Mouse (Mus musculus) hindbrain, postnatal 0 days (tissue): ENCODE data around the gene Etfrf1. TPM values are rescaled to one million over a fixed set of nuclear protein-coding genes. Genes with fewer than 3 reads are reported as not detected.

Experiments used
- ATAC-seq: fragments of 200-750 bp; cut with Nextera tagmentation; 2 replicates; pipeline ENCODE4 v1.8.0; 2017; ENCODE audit warnings: mild to moderate bottlenecking, moderate TSS enrichment, moderate library complexity
- DNase-seq: peaks from one replicate; pipeline ENCODE4 v3.0.0-alpha.2; 2015; ENCODE audit warnings: low spot score
- H3K27ac ChIP-seq: fragments of 300-500 bp; sonication (generic); 2 replicates; pipeline ENCODE4 v1.5.1; 2014; ENCODE audit warnings: mild to moderate bottlenecking
- H3K27me3 ChIP-seq: fragments of 300-500 bp; sonication (generic); 2 replicates; pipeline ENCODE4 v1.6.1; 2014; ENCODE audit warnings: low read length, mixed read lengths; ENCODE audit not compliant: insufficient read depth
- H3K36me3 ChIP-seq: fragments of 300-500 bp; sonication (generic); 2 replicates; pipeline ENCODE4 v1.6.1; 2014; ENCODE audit warnings: low read length, mixed read lengths; ENCODE audit not compliant: insufficient read depth
- H3K4me1 ChIP-seq: fragments of 300-500 bp; sonication (generic); 2 replicates; pipeline ENCODE4 v1.6.1; 2014; ENCODE audit warnings: antibody characterized with exemption, low read length, mixed read lengths; ENCODE audit not compliant: insufficient read depth
- H3K4me2 ChIP-seq: fragments of 300-500 bp; sonication (generic); 2 replicates; pipeline ENCODE4 v1.6.1; 2014; ENCODE audit warnings: low read depth, mild to moderate bottlenecking, low read length, moderate library complexity, mixed read lengths
- H3K4me3 ChIP-seq: fragments of 300-500 bp; sonication (generic); 2 replicates; pipeline ENCODE4 v1.5.1; 2014; ENCODE audit warnings: low read length
- H3K9ac ChIP-seq: fragments of 300-500 bp; sonication (generic); replicated peaks from 2 replicates; pipeline ENCODE4 v1.6.1; 2014; ENCODE audit warnings: mild to moderate bottlenecking, low read length, moderate library complexity, mixed read lengths
- H3K9me3 ChIP-seq: fragments of 300-500 bp; sonication (generic); 2 replicates; pipeline ENCODE4 v1.6.1; 2016; ENCODE audit warnings: low read length, mixed read lengths
- CTCF ChIP-seq: IDR thresholded peaks from 2 replicates; pipeline ENCODE4 v1.5.1; 2016; ENCODE audit warnings: antibody characterized with exemption, control low read depth, low read depth
- WGBS: fragments of 180-500 bp; shearing (Covaris S2); extraction: QIAGEN DNeasy Blood & Tissue Kit; methylation state at CpG from one replicate; pipeline ENCODE4 v1.1.7; 2014; 5-methylcytosine and 5-hydroxymethylcytosine counted together
- polyA plus RNA-seq: library from polyadenylated mRNA; unstranded; fragments of >200 nt; fragmentation: Nextera tagmentation; extraction: Ambion mirVana; gene quantifications from 2 replicates; pipeline ENCODE4 v1.2.1, GENCODE M21; 2015
- total RNA-seq: library from RNA; depleted of rRNA; stranded (reverse); fragments of >200 nt; gene quantifications from 2 replicates; pipeline ENCODE4 v1.2.3, GENCODE M21; 2014

The Etfrf1 gene
- total and polyA plus RNA-seq, 2 experiments from 2014 or later, result 10.9 to 33.5 TPM

GRCm38 (mm10) chr6:145215826-145216225 is 4.9 kb downstream of the Etfrf1 start:
- Histone ChIP-seq H3K4me3 (no peak overlapping the region), H3K27me3 (no peaks in the 10 kb centered on the region)

GRCm38 (mm10) chr6:145224246-145224645 is 13.3 kb downstream of the Etfrf1 start:
- H3K9me3 ChIP-seq, result no peaks in the 10 kb centered on the region
- H3K4me2 ChIP-seq, result no peak overlapping the region
- 93% methylated on average over 6 of the region's 6 CpGs for WGBS
- no peaks in the 10 kb centered on the region for H3K27me3 ChIP-seq
- no peak for DNase-seq
- no peak overlapping the region for H3K4me3 ChIP-seq
- no peak for TF ChIP-seq CTCF
- H3K9ac ChIP-seq, result no peak overlapping the region
- no peaks in the 10 kb centered on the region for H3K4me1 ChIP-seq
- no peak overlapping the region for H3K27ac ChIP-seq
- 0 out of 2 replicates have a peak, but pooled peaks cover 3% of the 10 kb centered on the region for H3K36me3 ChIP-seq
- ATAC-seq, result no peak

More at GRCm38 (mm10) chr6:145215826-145216225, 4.9 kb downstream of the Etfrf1 start:
- DNase-seq, result no peak
- Histone ChIP-seq H3K9ac (no peak overlapping the region), H3K4me2 (no peak overlapping the region), H3K4me1 (peaks cover 11% of the 10 kb centered on the region; the same call in 1 of the 2 replicates), H3K36me3 (peaks cover 13% of the 10 kb centered on the region; the same call in 1 of the 2 replicates), H3K9me3 (no peaks in the 10 kb centered on the region), H3K27ac (no peak overlapping the region)
- no peak for TF ChIP-seq CTCF
- 91% methylated on average over 3 of the region's 3 CpGs for WGBS
- no peak for ATAC-seq

- Histone ChIP-seq H3K9ac (no peak overlapping the region), H3K27ac (no peak overlapping the region), H3K36me3 (peaks cover 7% of the 10 kb centered on the region; the same call in 1 of the 2 replicates), H3K4me1 (no peaks in the 10 kb centered on the region), H3K4me2 (no peak overlapping the region), H3K9me3 (no peaks in the 10 kb centered on the region), H3K4me3 (no peak overlapping the region), H3K27me3 (no peaks in the 10 kb centered on the region)
- no peak for TF ChIP-seq CTCF
- no peak for ATAC-seq
- WGBS, result 82% methylated on average over 3 of the region's 3 CpGs
- no peak for DNase-seq
Observed at GRCm38 (mm10) chr6:145226296-145226695, 15.4 kb downstream of the Etfrf1 start.

GRCm38 (mm10) chr6:145234391-145234790 is 23.5 kb downstream of the Etfrf1 start:
- no peak for TF ChIP-seq CTCF
- Histone ChIP-seq H3K27ac (no peak overlapping the region), H3K36me3 (peaks cover 7% of the 10 kb centered on the region; the same call in 1 of the 2 replicates), H3K9me3 (no peaks in the 10 kb centered on the region), H3K4me2 (no peak overlapping the region), H3K4me3 (no peak overlapping the region), H3K4me1 (no peaks in the 10 kb centered on the region), H3K9ac (no peak overlapping the region), H3K27me3 (no peaks in the 10 kb centered on the region)
- ATAC-seq, result no peak
- WGBS, result 75% methylated on average over 1 of the region's 1 CpGs
- no peak for DNase-seq

GRCm38 (mm10) chr6:145235367-145235766 is 24.4 kb downstream of the Etfrf1 start:
- no peaks in the 10 kb centered on the region for H3K9me3 ChIP-seq
- H3K36me3 ChIP-seq, result peaks cover 7% of the 10 kb centered on the region; the same call in 1 of the 2 replicates
- no peak for TF ChIP-seq CTCF
- no peak overlapping the region for H3K4me3 ChIP-seq
- no peak for ATAC-seq
- no peak overlapping the region for H3K27ac ChIP-seq
- no peak overlapping the region for H3K4me2 ChIP-seq
- no peaks in the 10 kb centered on the region for H3K27me3 ChIP-seq
- H3K9ac ChIP-seq, result no peak overlapping the region
- WGBS, result 86% methylated on average over 6 of the region's 6 CpGs
- no peaks in the 10 kb centered on the region for H3K4me1 ChIP-seq
- DNase-seq, result no peak

GRCm38 (mm10) chr6:145237148-145237547 is 26.2 kb downstream of the Etfrf1 start:
- no peak overlapping the region for H3K4me2 ChIP-seq
- no peaks in the 10 kb centered on the region for H3K9me3 ChIP-seq
- ATAC-seq (no peak), DNase-seq (no peak)
- no peak overlapping the region for H3K27ac ChIP-seq
- TF ChIP-seq CTCF, result no peak
- WGBS, result 70% methylated on average over 4 of the region's 4 CpGs
- no peaks in the 10 kb centered on the region for H3K27me3 ChIP-seq
- H3K4me1 ChIP-seq, result no peaks in the 10 kb centered on the region
- no peak overlapping the region for H3K4me3 ChIP-seq
- H3K36me3 ChIP-seq, result peaks cover 10% of the 10 kb centered on the region
- no peak overlapping the region for H3K9ac ChIP-seq

- Histone ChIP-seq H3K36me3 (peaks cover 16% of the 10 kb centered on the region), H3K9me3 (no peaks in the 10 kb centered on the region), H3K27ac (no peak overlapping the region), H3K4me3 (no peak overlapping the region), H3K9ac (no peak overlapping the region), H3K4me1 (no peaks in the 10 kb centered on the region), H3K4me2 (no peak overlapping the region), H3K27me3 (no peaks in the 10 kb centered on the region)
- ATAC-seq, result no peak
- no peak for DNase-seq
- 90% methylated on average over 6 of the region's 6 CpGs for WGBS
- no peak for TF ChIP-seq CTCF
Observed at GRCm38 (mm10) chr6:145240285-145240684, 29.4 kb downstream of the Etfrf1 start.
